Mouse (Mus musculus): ENCODE results near the gene 1700021F07Rik. TPM values are rescaled to one million over a fixed set of nuclear protein-coding genes. Genes with fewer than 3 reads are reported as not detected.

1700021F07Rik gene
- total and polyA plus RNA-seq, 3 experiments: not detected

DNA sequence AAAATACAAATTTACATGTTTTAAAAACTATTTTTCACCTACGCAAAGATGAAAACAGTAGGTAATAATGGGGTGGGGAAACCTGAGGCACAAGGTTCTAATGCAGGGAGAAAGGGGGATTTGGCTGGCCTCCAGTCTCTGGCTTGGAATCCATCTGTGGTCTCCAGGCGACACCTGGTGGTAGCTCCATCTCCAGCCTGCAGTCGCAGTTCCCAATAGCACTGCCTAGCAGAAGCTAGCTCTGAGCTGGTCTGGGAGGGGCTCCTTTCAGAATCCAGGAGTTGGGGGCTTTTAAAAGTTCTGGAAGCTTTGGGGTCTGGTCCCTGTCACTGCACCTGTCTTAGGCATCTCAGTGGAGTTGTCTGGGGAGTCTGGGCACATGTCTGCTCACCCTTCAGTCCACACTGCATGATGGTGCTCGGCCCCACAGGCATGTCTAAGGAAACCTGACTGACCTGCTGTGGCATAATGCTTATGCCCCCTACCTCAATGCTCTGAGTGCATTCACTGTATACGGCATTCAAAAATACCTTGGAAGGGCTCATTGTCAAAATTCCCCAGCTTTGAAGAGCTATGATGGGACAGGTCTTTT lies 39.6 kb downstream of the 1700021F07Rik start:
- peaks cover 0 to 13% of the 10 kb centered on the region in 2 experiments; a peak in 1 of 4 replicates for H3K4me1 ChIP-seq (ENCODE audit: control insufficient read depth in 1 of 2, insufficient read depth in 2 of 2)
- peaks cover 6% of the 10 kb centered on the region for H3K9me3 ChIP-seq (replicated peaks; ENCODE audit: low read length)
- no peak overlapping the region for H3K9ac ChIP-seq (ENCODE audit: insufficient read depth, low read depth)
- DNase-seq (ENCODE audit: extremely low read depth): peak; percentile 39
- no peak for TF ChIP-seq NRF1 (IDR thresholded peaks at IDR 0.05; ENCODE audit: low read depth, low read length)
- TF ChIP-seq MAFK (IDR thresholded peaks at IDR 0.05; ENCODE audit: insufficient replicate concordance, low read length): no peak
- TF ChIP-seq GABPA (IDR thresholded peaks at IDR 0.05; ENCODE audit: insufficient replicate concordance, low read depth, low read length): no peak
- TF ChIP-seq PAX5 (IDR thresholded peaks at IDR 0.05; ENCODE audit: low read length): no peak
- no peak for TF ChIP-seq ELF1 (IDR thresholded peaks at IDR 0.05; ENCODE audit: low read depth, low read length)
- TF ChIP-seq CTCF (conservative IDR thresholded peaks at IDR 0.05 in 1 of 2, IDR thresholded peaks at IDR 0.05 in 1 of 2; ENCODE audit: low read depth in 2 of 2, low read length in 2 of 2): peak in 1 of 2 experiments; percentile 87; a peak in 3 of 4 replicates
- no peak for TF ChIP-seq KAT2A (IDR thresholded peaks at IDR 0.05; ENCODE audit: insufficient replicate concordance, low read length)
- TF ChIP-seq CHD1 (IDR thresholded peaks at IDR 0.05; ENCODE audit: low read depth, low read length): no peak
- no peak for TF ChIP-seq ZKSCAN1 (IDR thresholded peaks at IDR 0.05; ENCODE audit: borderline replicate concordance, low read depth, low read length)
- no peak for TF ChIP-seq ETS1 (conservative IDR thresholded peaks at IDR 0.05; ENCODE audit: low read depth, low read length)
- no peak for TF ChIP-seq NELFE (IDR thresholded peaks at IDR 0.05; ENCODE audit: low read depth, low read length)
- no peak for TF ChIP-seq IRF4 (IDR thresholded peaks at IDR 0.05; ENCODE audit: low read depth, low read length)
- peak; percentile 76 for TF ChIP-seq ZC3H11A (IDR thresholded peaks at IDR 0.05; ENCODE audit: low read depth, low read length)
- TF ChIP-seq TBP (conservative IDR thresholded peaks at IDR 0.05; ENCODE audit: low read depth, low read length): no peak
- TF ChIP-seq JUN (IDR thresholded peaks at IDR 0.05; ENCODE audit: insufficient read depth, low read depth, low read length): no peak
- peak; percentile 91 for TF ChIP-seq RAD21 (IDR thresholded peaks at IDR 0.05; ENCODE audit: low read depth, low read length)
- peak; percentile 92 for TF ChIP-seq SMC3 (IDR thresholded peaks at IDR 0.05; ENCODE audit: low read depth, low read length)
- dilution Hi-C loops (cut with MboI; ENCODE audit: extremely low pct_ligation_motif_present, extremely low pct_unique_long_range_greater_than_20kb, low sequenced_read_pairs): no loop called here
- H3K27ac ChIP-seq (ENCODE audit: insufficient read depth, low read depth): no peak overlapping the region
- in situ Hi-C loops (cut with MboI; ENCODE audit: low pct_ligation_motif_present, low pct_unique_long_range_greater_than_20kb, low sequenced_read_pairs): loop anchor here (25.0 kb wide), 1 partner anchor 1325 kb away; no protein-coding TSS in a partner anchor
- H3K4me2 ChIP-seq (ENCODE audit: insufficient read depth, low read depth, poor library complexity, severe bottlenecking): no peak overlapping the region
- no peaks in the 10 kb centered on the region for H3K36me3 ChIP-seq (replicated peaks in 1 of 2; ENCODE audit: control insufficient read depth in 1 of 2, insufficient read depth in 1 of 2, low read length in 1 of 2)
- peaks cover 33% of the 10 kb centered on the region for H3K27me3 ChIP-seq (replicated peaks)
- no peak overlapping the region for H3K4me3 ChIP-seq (replicated peaks in 1 of 3; ENCODE audit: low read depth in 2 of 3, low read length in 2 of 3, poor library complexity in 1 of 3)
- no peaks in the 10 kb centered on the region for H3K79me2 ChIP-seq (replicated peaks; ENCODE audit: control insufficient read depth, extremely low read depth, insufficient read depth, poor library complexity, severe bottlenecking)

DNA sequence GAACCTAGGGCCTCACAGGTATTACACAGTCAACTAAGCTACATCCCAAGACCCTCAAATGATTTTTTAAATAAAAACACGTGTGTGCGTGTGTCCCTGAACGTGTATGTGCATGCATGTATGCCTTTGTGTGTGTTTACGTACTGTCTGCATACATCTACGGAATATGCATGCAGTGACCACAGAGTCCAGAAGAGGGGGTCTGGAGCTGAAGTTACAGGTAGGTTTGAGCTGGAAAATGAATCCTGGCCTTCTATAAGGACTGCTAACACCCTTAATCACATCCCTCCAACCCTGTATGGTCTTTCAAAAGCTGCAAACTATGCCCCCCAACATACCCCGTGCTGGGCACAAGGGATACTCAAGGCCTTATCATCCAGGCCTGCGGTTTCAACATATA lies 41.0 kb downstream of the 1700021F07Rik start:
- Histone ChIP-seq H3K4me3 (replicated peaks in 1 of 3; ENCODE audit: low read depth in 2 of 3, low read length in 2 of 3, poor library complexity in 1 of 3) (no peak overlapping the region), H3K27ac (ENCODE audit: insufficient read depth, low read depth) (no peak overlapping the region), H3K4me2 (ENCODE audit: insufficient read depth, low read depth, poor library complexity, severe bottlenecking) (no peak overlapping the region), H3K79me2 (replicated peaks; ENCODE audit: control insufficient read depth, extremely low read depth, insufficient read depth, poor library complexity, severe bottlenecking) (no peaks in the 10 kb centered on the region), H3K27me3 (replicated peaks) (peaks cover 35% of the 10 kb centered on the region), H3K36me3 (replicated peaks in 1 of 2; ENCODE audit: control insufficient read depth in 1 of 2, insufficient read depth in 1 of 2, low read length in 1 of 2) (no peaks in the 10 kb centered on the region), H3K9me3 (replicated peaks; ENCODE audit: low read length) (no peaks in the 10 kb centered on the region), H3K4me1 (ENCODE audit: control insufficient read depth in 1 of 2, insufficient read depth in 2 of 2) (peaks cover 0 to 13% of the 10 kb centered on the region in 2 experiments; a peak in 1 of 4 replicates), H3K9ac (ENCODE audit: insufficient read depth, low read depth) (no peak overlapping the region)
- no peak for DNase-seq (ENCODE audit: extremely low read depth)
- dilution Hi-C loops (cut with MboI; ENCODE audit: extremely low pct_ligation_motif_present, extremely low pct_unique_long_range_greater_than_20kb, low sequenced_read_pairs) (no loop called here), in situ Hi-C loops (cut with MboI; ENCODE audit: low pct_ligation_motif_present, low pct_unique_long_range_greater_than_20kb, low sequenced_read_pairs) (loop anchor here (25.0 kb wide), 1 partner anchor 1324 kb away; no protein-coding TSS in a partner anchor)
- TF ChIP-seq SMC3 (IDR thresholded peaks at IDR 0.05; ENCODE audit: low read depth, low read length) (peak; percentile 10; the same call in 1 of the 2 replicates), CTCF (conservative IDR thresholded peaks at IDR 0.05 in 1 of 2, IDR thresholded peaks at IDR 0.05 in 1 of 2; ENCODE audit: low read depth in 2 of 2, low read length in 2 of 2) (peak in 1 of 2 experiments; percentile 25; a peak in 1 of 4 replicates), ZNF384 (IDR thresholded peaks at IDR 0.05; ENCODE audit: low read depth, low read length) (no peak), ELF1 (IDR thresholded peaks at IDR 0.05; ENCODE audit: low read depth, low read length) (no peak), RAD21 (IDR thresholded peaks at IDR 0.05; ENCODE audit: low read depth, low read length) (peak; percentile 10), UBTF (IDR thresholded peaks at IDR 0.05; ENCODE audit: low read depth, low read length) (no peak)
